Mouse (Mus musculus): Measurements from ENCODE around the gene Blcap. TPM values are rescaled to one million over a fixed set of nuclear protein-coding genes. Genes with fewer than 3 reads are reported as not detected.
"Not testable (repeated sequence)": the region's sequence is repeated elsewhere in the genome, so short reads cannot be mapped to it uniquely, and the experiment has no call there.

Gene Blcap
- polyA plus RNA-seq (2015; fragmentation: Nextera tagmentation; extraction: Ambion mirVana), result 161 and 187 TPM in 2 replicates

DNA sequence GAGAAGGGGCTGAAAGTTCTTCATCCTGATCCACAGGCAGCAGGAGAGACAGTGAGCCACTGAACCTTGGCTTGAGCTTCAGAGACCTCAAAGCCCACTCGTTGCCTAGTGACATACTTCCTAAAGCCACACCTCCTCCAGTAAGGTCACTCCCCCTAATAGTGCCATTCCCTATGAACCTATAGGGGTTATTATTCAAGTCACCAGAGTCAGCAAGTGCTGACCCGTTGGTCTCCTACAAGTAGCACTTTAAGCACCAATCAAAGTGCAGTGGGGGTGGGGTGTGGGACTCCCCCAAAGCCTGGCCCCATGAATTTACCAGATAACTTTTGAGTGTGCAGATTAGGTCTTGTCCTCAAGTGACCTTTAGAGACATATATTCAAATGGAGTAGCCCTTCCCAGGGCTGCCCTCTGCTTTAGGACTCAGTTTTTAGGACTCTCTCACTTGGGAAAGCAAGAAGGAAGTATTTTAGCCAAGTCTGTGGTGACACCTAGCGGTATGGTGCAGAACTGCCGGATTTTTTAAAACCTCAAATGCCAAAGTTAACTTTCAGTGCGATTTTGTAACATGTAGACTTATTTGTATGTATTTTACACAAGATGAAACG is at the start of gene Blcap:
TSS of gene Blcap (minus strand) at position 51 of the 609 bp plus-strand sequence.
- 10% methylated on average over 6 of the region's 6 CpGs for WGBS
- H3K4me1 ChIP-seq, result peaks cover 28% of the 10 kb centered on the region
- H3K27ac ChIP-seq, result 0 out of 2 replicates have a peak within 1 kb of the TSS, but pooled peaks have one; percentile 3
- no peaks in the 10 kb centered on the region for H3K36me3 ChIP-seq (ENCODE audit: poor library complexity, severe bottlenecking)
- H3K9ac ChIP-seq, result no peak within 1 kb of the TSS
- H3K27me3 ChIP-seq, result no peaks in the 10 kb centered on the region
- no peak within 1 kb of the TSS for H3K4me2 ChIP-seq
- H3K4me3 ChIP-seq, result no peak within 1 kb of the TSS
- H3K9me3 ChIP-seq (replicated peaks), result no peaks in the 10 kb centered on the region
- peak; percentile 46; the same call in 1 of the 2 replicates for ATAC-seq

DNA sequence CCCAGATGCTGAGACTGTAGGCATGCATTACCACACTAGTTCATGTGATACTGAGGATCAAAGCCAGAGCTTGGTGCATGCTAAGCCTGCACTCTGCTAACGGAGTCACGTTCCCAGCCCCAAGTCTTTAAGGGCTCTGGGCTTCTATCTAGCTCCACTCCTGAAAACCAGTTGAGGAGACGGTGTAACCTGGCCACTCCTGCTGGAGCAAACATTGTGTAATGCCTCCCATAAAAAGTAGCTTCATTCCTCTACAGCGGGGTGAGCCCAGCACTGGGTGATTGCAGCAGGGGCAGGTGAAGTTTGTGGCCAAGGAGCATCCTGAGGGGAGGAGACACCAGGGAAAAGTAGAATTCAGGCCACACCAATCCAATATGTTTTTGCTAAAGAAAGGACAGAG is 47.3 kb upstream of the Blcap start:
- Histone ChIP-seq H3K9ac (no peak overlapping the region), H3K4me1 (peaks cover 10% of the 10 kb centered on the region), H3K4me2 (no peak overlapping the region), H3K27ac (no peak overlapping the region), H3K36me3 (ENCODE audit: poor library complexity, severe bottlenecking) (no peaks in the 10 kb centered on the region), H3K4me3 (no peak overlapping the region), H3K27me3 (no peaks in the 10 kb centered on the region), H3K9me3 (replicated peaks) (no peaks in the 10 kb centered on the region)
- WGBS, result 85% methylated on average over 4 of the region's 4 CpGs
- no peak for ATAC-seq

DNA sequence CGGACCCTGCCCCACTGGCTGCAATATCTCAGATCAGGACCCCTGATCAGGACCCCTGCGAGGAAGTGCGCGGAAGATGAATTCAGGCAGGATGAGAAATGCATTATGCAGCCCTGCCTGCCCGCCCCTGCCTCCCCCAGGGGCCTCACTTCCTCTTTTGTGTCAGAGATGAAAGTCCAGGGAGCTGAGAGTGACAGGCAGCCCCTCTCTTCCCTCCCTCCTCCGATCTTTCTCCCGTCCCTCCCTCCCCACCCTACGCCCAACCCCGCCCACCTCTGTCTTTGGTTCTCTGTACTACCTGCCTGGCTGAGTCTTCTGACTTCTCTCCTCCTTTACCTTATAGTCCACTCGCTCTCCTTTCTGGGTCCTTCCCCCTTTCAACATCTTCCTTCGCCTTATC is 42.9 kb upstream of the Blcap start:
- no peak for ATAC-seq
- WGBS, result 10% methylated on average over 10 of the region's 11 CpGs
- Histone ChIP-seq H3K9me3 (replicated peaks) (no peaks in the 10 kb centered on the region), H3K4me3 (no peak overlapping the region), H3K9ac (peak overlapping the region; percentile 40), H3K27me3 (no peaks in the 10 kb centered on the region), H3K4me1 (peaks cover 10% of the 10 kb centered on the region), H3K27ac (no peak overlapping the region), H3K36me3 (ENCODE audit: poor library complexity, severe bottlenecking) (no peaks in the 10 kb centered on the region), H3K4me2 (0 out of 2 replicates have a peak overlapping the region, but pooled peaks have one; percentile 18)

DNA sequence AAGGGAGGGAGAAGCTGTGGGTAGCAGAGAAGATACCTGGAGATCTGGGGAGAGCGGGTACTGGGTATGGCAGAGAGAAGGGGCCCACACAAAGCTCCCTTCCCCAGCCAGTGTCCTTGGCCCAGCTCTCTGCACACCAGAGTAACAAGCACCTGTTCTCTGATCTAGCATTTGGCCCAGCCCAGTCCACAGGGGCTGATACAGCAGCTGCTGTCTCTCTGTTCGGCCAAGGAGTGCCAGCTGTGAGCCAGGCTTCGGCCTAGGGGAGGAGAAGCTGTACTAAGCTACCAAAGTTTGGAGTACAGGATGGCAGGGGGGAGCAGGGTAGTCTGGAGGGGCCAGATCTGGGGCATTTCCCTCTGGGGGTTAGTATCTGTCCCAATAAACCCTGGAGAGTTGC is 40.7 kb upstream of the Blcap start:
- Histone ChIP-seq H3K27me3 (no peaks in the 10 kb centered on the region), H3K27ac (no peak overlapping the region), H3K9ac (no peak overlapping the region), H3K4me2 (no peak overlapping the region), H3K4me1 (peaks cover 10% of the 10 kb centered on the region), H3K9me3 (replicated peaks) (no peaks in the 10 kb centered on the region), H3K4me3 (no peak overlapping the region), H3K36me3 (ENCODE audit: poor library complexity, severe bottlenecking) (no peaks in the 10 kb centered on the region)
- no peak for ATAC-seq
- WGBS, result 67% methylated on average over 3 of the region's 3 CpGs

DNA sequence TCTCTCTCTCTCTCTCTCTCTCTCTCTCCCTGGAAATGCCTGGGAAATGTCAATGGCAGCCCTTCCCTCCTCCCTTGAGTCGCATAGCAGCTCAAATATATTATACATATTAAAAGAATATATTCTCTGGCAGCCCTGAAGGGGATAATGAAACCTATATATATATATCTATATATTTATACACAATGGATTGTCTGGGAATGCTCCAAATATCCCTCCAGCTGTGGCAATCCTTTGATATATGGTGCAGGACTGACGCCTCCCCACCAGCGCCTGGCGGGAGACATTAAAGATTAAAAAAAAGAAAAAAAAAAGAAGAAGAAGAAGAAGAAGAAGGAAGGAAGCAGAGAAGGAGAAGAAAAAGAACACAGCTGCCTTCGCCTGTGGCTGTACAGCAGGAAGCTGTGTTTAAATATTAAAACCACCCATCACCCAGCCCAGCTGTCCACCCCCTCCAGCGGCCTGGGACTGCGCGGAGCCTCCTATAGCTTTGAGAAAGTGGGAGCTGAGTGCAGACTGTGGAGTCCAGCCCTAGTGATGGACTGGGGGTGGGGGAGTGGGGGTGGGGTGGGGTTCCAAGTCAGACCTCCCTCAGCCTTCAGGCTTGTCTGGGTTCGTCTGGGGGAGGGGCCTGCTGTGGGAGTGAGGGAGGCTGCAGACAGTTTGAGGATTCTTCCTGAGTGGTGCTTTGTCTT is 36.6 kb upstream of the Blcap start:
- Histone ChIP-seq H3K4me3 (no peak overlapping the region), H3K9me3 (replicated peaks) (no peaks in the 10 kb centered on the region), H3K36me3 (ENCODE audit: poor library complexity, severe bottlenecking) (no peaks in the 10 kb centered on the region), H3K27ac (no peak overlapping the region), H3K4me2 (no peak overlapping the region), H3K4me1 (no peaks in the 10 kb centered on the region), H3K27me3 (peaks cover 8% of the 10 kb centered on the region; the same call in 1 of the 2 replicates), H3K9ac (no peak overlapping the region)
- 62% methylated on average over 9 of the region's 9 CpGs for WGBS
- no peak for ATAC-seq

DNA sequence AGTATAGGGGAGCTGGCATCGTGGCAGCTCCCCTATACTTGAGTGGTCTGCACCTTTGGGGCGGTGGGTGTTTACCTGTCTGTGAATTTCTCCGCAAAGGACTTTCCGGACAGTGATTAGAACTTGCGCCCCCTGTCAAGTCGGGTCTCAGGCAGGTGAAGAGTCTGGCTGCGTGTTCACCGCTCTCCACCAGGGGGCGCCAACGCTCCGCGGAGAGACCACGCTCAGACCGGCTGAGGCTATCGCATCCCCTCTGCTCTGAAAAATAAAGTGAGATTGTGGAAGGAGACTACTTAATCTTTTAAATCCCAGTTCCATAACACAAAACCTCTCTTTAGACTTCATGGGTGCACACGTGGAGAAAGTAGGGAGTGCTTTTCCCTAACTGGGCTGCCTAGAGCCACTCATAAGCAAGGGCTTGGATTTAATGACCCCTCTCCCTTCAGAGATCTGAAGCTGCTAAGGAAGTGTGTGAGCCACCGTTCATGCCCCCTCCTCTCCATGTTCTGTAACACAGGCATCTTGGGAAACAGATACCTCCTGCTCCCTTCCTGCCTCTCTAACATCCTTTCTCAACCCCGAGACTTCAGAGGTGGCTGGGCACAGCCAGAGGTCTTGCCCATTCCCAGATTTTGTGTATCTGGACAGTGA is 34.1 kb upstream of the Blcap start:
- ATAC-seq, result peak; percentile 70; the same call in 1 of the 2 replicates
- Histone ChIP-seq H3K4me2 (no peak overlapping the region), H3K9me3 (replicated peaks) (no peaks in the 10 kb centered on the region), H3K27me3 (peaks cover 8% of the 10 kb centered on the region; the same call in 1 of the 2 replicates), H3K4me1 (no peaks in the 10 kb centered on the region), H3K9ac (no peak overlapping the region), H3K27ac (no peak overlapping the region), H3K4me3 (no peak overlapping the region), H3K36me3 (ENCODE audit: poor library complexity, severe bottlenecking) (no peaks in the 10 kb centered on the region)
- WGBS, result 5% methylated on average over 18 of the region's 18 CpGs

DNA sequence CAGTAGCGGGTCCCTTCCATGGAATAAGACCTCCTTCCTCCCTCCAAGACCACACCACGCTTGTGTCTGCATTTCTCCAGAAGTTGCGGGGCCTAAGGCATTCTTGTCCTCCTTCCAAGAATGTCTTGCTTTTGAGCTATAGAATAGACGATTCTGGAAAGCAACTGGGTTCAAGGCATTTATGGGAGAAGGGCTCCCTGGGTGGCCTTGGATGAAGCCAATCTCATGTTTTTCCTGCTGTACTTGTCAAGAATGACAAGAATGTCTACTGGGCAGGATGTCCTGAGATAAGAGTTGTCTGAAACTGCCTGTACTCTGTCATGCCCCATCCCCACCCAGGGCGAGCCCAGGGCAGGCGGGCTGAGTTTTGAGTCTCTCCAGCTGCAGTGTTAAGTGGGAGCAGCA is 30.4 kb upstream of the Blcap start:
- Histone ChIP-seq H3K9ac (no peak overlapping the region), H3K4me3 (no peak overlapping the region), H3K4me2 (no peak overlapping the region), H3K9me3 (replicated peaks) (no peaks in the 10 kb centered on the region), H3K27ac (no peak overlapping the region), H3K36me3 (ENCODE audit: poor library complexity, severe bottlenecking) (no peaks in the 10 kb centered on the region), H3K27me3 (peaks cover 8% of the 10 kb centered on the region; the same call in 1 of the 2 replicates), H3K4me1 (no peaks in the 10 kb centered on the region)
- WGBS, result 86% methylated on average over 6 of the region's 6 CpGs
- ATAC-seq, result no peak

DNA sequence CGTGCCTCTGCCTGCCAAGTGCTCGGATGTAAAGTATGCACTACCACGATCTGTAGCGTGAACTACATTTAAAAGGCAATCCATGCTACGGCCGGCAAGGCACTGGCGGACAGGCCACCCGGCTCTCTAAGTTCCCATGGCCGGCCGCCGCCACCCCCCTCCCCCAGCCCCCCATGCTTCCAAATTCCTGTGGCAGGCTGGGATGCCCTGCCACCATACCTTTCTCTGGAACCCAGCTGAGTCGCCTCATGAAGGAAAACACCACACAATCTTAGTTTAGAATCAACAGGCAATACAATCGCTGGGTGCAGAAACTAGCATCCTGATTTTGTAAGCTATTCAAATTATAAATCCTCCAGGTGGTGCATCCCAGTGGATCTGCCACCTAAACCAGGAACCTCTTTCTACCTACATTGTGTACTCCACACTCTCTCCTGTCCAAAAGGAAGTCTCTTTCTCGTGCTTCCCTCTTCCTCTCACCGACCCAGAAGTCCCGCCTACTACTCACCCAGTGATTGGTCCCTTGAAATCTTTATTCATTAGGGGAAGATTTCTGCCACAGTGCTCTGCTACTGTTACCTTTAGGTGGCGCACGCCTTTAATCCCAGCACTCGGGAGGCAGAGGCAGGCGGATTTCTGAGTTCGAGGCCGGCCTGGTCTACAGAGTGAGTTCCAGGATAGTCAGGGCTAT is 25.9 kb upstream of the Blcap start:
- 68% methylated on average over 22 of the region's 22 CpGs for WGBS
- Histone ChIP-seq H3K9ac (no peak overlapping the region), H3K4me1 (no peaks in the 10 kb centered on the region), H3K4me3 (no peak overlapping the region), H3K27ac (no peak overlapping the region), H3K4me2 (no peak overlapping the region; the same call in 1 of the 2 replicates), H3K9me3 (replicated peaks) (no peaks in the 10 kb centered on the region), H3K27me3 (no peaks in the 10 kb centered on the region), H3K36me3 (ENCODE audit: poor library complexity, severe bottlenecking) (no peaks in the 10 kb centered on the region)
- no peak for ATAC-seq

DNA sequence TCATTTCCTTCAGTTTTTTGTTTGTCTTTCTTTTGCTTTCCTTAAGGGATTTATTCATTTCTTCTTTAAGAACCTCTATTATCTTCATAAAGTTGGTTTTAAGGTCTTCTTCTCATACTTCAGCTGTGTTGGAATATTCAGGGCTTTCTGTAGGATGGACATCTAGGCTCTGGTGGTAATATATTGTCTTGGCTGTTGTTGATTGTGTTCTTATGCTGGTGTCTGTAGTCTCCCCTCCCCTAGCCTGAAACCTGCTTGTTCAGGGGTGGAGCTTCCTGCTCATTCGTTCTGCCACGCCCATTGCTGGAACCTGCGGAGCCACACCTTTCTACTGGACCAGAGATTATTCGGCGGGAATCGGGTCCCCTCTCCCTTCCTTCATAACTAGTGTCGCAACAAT is 14.3 kb upstream of the Blcap start:
- not testable (repeated sequence) for ATAC-seq; H3K4me3 ChIP-seq; H3K27ac ChIP-seq; H3K4me1 ChIP-seq; H3K27me3 ChIP-seq; H3K9ac ChIP-seq; H3K9me3 ChIP-seq (replicated peaks); H3K4me2 ChIP-seq; H3K36me3 ChIP-seq (ENCODE audit: poor library complexity, severe bottlenecking)
- 17% methylated on average over 7 of the region's 7 CpGs for WGBS

DNA sequence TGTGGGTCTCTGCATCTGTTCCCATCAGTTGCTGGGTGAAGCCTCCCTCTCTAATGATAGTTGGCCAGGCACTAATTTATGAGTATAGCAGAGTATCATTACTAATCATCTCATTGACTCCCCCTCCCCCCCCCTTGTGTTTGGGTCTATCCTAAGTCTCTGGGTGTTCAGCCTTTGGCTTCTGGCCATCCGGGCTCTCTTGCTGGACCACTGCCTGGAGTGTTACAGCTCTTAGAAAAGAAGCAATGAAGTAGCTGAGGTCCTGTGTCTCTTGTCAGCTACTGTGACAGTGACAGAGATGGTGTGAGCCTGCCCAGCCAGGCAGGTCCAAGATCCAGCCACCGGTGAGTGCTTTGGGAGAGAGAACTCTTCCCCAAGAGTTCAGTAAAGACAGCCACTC is 1.7 kb upstream of the Blcap start:
- no peak overlapping the region for H3K9ac ChIP-seq
- H3K4me3 ChIP-seq, result no peak overlapping the region
- H3K36me3 ChIP-seq (ENCODE audit: poor library complexity, severe bottlenecking), result no peaks in the 10 kb centered on the region
- no peak for ATAC-seq
- H3K27ac ChIP-seq, result no peak overlapping the region
- no peak overlapping the region for H3K4me2 ChIP-seq
- H3K9me3 ChIP-seq (replicated peaks), result no peaks in the 10 kb centered on the region
- 76% methylated on average over 2 of the region's 2 CpGs for WGBS
- H3K4me1 ChIP-seq, result peaks cover 17% of the 10 kb centered on the region; the same call in 1 of the 2 replicates
- no peaks in the 10 kb centered on the region for H3K27me3 ChIP-seq

DNA sequence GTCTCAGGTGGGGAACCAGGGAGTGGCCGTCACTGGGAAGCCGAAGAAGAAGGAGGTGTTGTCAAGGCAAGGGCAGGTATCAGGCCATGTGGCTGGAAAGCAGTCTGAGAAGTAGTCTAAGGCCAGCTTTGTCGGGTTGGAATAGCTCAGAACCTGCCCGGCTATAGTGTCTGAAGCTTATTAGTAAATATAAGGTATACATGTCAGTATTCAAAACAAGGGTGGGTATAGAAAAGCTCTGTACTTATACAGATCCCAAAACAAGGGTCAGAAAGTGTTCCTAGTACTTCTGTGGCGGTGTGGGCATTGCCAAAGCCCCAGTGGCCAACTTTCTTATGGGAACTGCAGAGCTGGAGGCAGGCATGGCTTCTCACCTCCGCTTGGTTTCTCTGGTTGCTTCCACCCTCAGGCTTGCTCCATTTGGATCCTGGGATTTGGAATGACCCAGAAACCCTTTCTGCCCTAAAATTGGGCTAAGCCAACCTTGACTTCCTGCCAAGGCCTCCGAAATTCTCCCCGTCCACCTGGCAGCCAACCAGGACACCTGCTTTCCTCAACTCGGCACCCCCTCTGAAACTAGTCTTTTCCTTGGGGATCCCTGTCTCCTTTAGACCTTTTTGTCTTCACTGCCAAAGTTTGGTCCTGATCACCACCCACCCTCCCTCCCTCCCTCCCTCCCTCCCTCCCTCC is 1.1 kb downstream of the Blcap start:
- 75% methylated on average over 9 of the region's 9 CpGs for WGBS
- no peaks in the 10 kb centered on the region for H3K36me3 ChIP-seq (ENCODE audit: poor library complexity, severe bottlenecking)
- H3K27me3 ChIP-seq, result no peaks in the 10 kb centered on the region
- no peak overlapping the region for H3K4me3 ChIP-seq
- H3K9ac ChIP-seq, result peak overlapping the region; percentile 37; the same call in 1 of the 2 replicates
- H3K4me1 ChIP-seq, result peaks cover 33% of the 10 kb centered on the region
- ATAC-seq, result no peak
- H3K27ac ChIP-seq, result 0 out of 2 replicates have a peak overlapping the region, but pooled peaks have one; percentile 3
- H3K9me3 ChIP-seq (replicated peaks), result no peaks in the 10 kb centered on the region
- no peak overlapping the region for H3K4me2 ChIP-seq
